Mouse (Mus musculus): ENCODE results near the gene Ets2. TPM values are rescaled to one million over a fixed set of nuclear protein-coding genes. Genes with fewer than 3 reads are reported as not detected.
A peak's percentile ranks its signal among the peaks of the same experiment; 100 is the strongest.

Gene Ets2
- polyA plus RNA-seq, 1 experiment from 2014 or later = 46.5 TPM

GRCm38 (mm10) chr16:95665472-95666131, 36.3 kb upstream of the Ets2 start:
- Histone ChIP-seq H3K36me3 (ENCODE audit: control insufficient read depth, insufficient read depth, low read length) (no peaks in the 10 kb centered on the region), H3K4me2 (replicated peaks; ENCODE audit: low read depth, low read length) (no peak overlapping the region), H3K4me3 (ENCODE audit: low read length) (no peak overlapping the region), H3K27ac (ENCODE audit: low read depth, low read length) (no peak overlapping the region), H3K4me1 (ENCODE audit: control insufficient read depth, insufficient read depth, low read length) (peaks cover 6% of the 10 kb centered on the region), H3K9me3 (ENCODE audit: control insufficient read depth, low read length) (no peaks in the 10 kb centered on the region), H3K9ac (ENCODE audit: low read depth, low read length) (no peak overlapping the region), H3K27me3 (ENCODE audit: control insufficient read depth, insufficient read depth, low read length) (no peaks in the 10 kb centered on the region)
- ATAC-seq (ENCODE audit: low FRiP score, low TSS enrichment) = peak; percentile 74
- 29% methylated on average over 6 of the region's 6 CpGs for WGBS

GRCm38 (mm10) chr16:95666288-95666687, 35.6 kb upstream of the Ets2 start:
- WGBS = 94% methylated on average over 10 of the region's 10 CpGs
- H3K27me3 ChIP-seq (ENCODE audit: control insufficient read depth, insufficient read depth, low read length) = no peaks in the 10 kb centered on the region
- no peak overlapping the region for H3K4me3 ChIP-seq (ENCODE audit: low read length)
- ATAC-seq (ENCODE audit: low FRiP score, low TSS enrichment) = no peak
- H3K4me2 ChIP-seq (replicated peaks; ENCODE audit: low read depth, low read length) = no peak overlapping the region
- H3K36me3 ChIP-seq (ENCODE audit: control insufficient read depth, insufficient read depth, low read length) = no peaks in the 10 kb centered on the region
- H3K4me1 ChIP-seq (ENCODE audit: control insufficient read depth, insufficient read depth, low read length) = peaks cover 6% of the 10 kb centered on the region
- H3K27ac ChIP-seq (ENCODE audit: low read depth, low read length) = no peak overlapping the region
- no peaks in the 10 kb centered on the region for H3K9me3 ChIP-seq (ENCODE audit: control insufficient read depth, low read length)
- no peak overlapping the region for H3K9ac ChIP-seq (ENCODE audit: low read depth, low read length)

GRCm38 (mm10) chr16:95667395-95668150, 34.3 kb upstream of the Ets2 start:
- Histone ChIP-seq H3K4me3 (ENCODE audit: low read length) (no peak overlapping the region), H3K27me3 (ENCODE audit: control insufficient read depth, insufficient read depth, low read length) (no peaks in the 10 kb centered on the region), H3K27ac (ENCODE audit: low read depth, low read length) (no peak overlapping the region), H3K4me2 (replicated peaks; ENCODE audit: low read depth, low read length) (no peak overlapping the region), H3K9me3 (ENCODE audit: control insufficient read depth, low read length) (no peaks in the 10 kb centered on the region), H3K4me1 (ENCODE audit: control insufficient read depth, insufficient read depth, low read length) (peaks cover 6% of the 10 kb centered on the region), H3K9ac (ENCODE audit: low read depth, low read length) (no peak overlapping the region; the same call in 1 of the 2 replicates), H3K36me3 (ENCODE audit: control insufficient read depth, insufficient read depth, low read length) (no peaks in the 10 kb centered on the region)
- 54% methylated on average over 11 of the region's 11 CpGs for whole genome bisulfite sequencing
- no peak for ATAC-seq (ENCODE audit: low FRiP score, low TSS enrichment)

- 75% methylated on average over 19 of the region's 19 CpGs for WGBS
- ATAC-seq (ENCODE audit: low FRiP score, low TSS enrichment) = no peak
- no peak overlapping the region for H3K4me3 ChIP-seq (ENCODE audit: low read length)
- no peak overlapping the region for H3K4me2 ChIP-seq (replicated peaks; ENCODE audit: low read depth, low read length)
- H3K4me1 ChIP-seq (ENCODE audit: control insufficient read depth, insufficient read depth, low read length) = peaks cover 6% of the 10 kb centered on the region
- H3K27ac ChIP-seq (ENCODE audit: low read depth, low read length) = no peak overlapping the region; the same call in 1 of the 2 replicates
- no peaks in the 10 kb centered on the region for H3K9me3 ChIP-seq (ENCODE audit: control insufficient read depth, low read length)
- no peaks in the 10 kb centered on the region for H3K27me3 ChIP-seq (ENCODE audit: control insufficient read depth, insufficient read depth, low read length)
- no peaks in the 10 kb centered on the region for H3K36me3 ChIP-seq (ENCODE audit: control insufficient read depth, insufficient read depth, low read length)
- H3K9ac ChIP-seq (ENCODE audit: low read depth, low read length) = no peak overlapping the region; the same call in 1 of the 2 replicates
These were observed 33.5 kb upstream of the Ets2 start for GRCm38 (mm10) chr16:95668151-95668993.

- 70% methylated on average over 5 of the region's 5 CpGs for WGBS
- Histone ChIP-seq H3K27me3 (ENCODE audit: control insufficient read depth, insufficient read depth, low read length) (no peaks in the 10 kb centered on the region), H3K9ac (ENCODE audit: low read depth, low read length) (no peak overlapping the region), H3K4me2 (replicated peaks; ENCODE audit: low read depth, low read length) (no peak overlapping the region), H3K27ac (ENCODE audit: low read depth, low read length) (no peak overlapping the region), H3K9me3 (ENCODE audit: control insufficient read depth, low read length) (no peaks in the 10 kb centered on the region), H3K36me3 (ENCODE audit: control insufficient read depth, insufficient read depth, low read length) (no peaks in the 10 kb centered on the region), H3K4me1 (ENCODE audit: control insufficient read depth, insufficient read depth, low read length) (0 out of 2 replicates have a peak, but pooled peaks cover 3% of the 10 kb centered on the region), H3K4me3 (ENCODE audit: low read length) (no peak overlapping the region)
- ATAC-seq (ENCODE audit: low FRiP score, low TSS enrichment) = no peak
These were observed 27.4 kb upstream of the Ets2 start for GRCm38 (mm10) chr16:95674452-95674921.

GRCm38 (mm10) chr16:95675212-95675611, 26.7 kb upstream of the Ets2 start:
- no peak overlapping the region for H3K4me3 ChIP-seq (ENCODE audit: low read length)
- no peak overlapping the region for H3K27ac ChIP-seq (ENCODE audit: low read depth, low read length)
- WGBS = 37% methylated on average over 11 of the region's 11 CpGs
- H3K4me2 ChIP-seq (replicated peaks; ENCODE audit: low read depth, low read length) = no peak overlapping the region
- no peaks in the 10 kb centered on the region for H3K36me3 ChIP-seq (ENCODE audit: control insufficient read depth, insufficient read depth, low read length)
- ATAC-seq (ENCODE audit: low FRiP score, low TSS enrichment) = peak; percentile 43; the same call in 1 of the 2 replicates
- H3K9me3 ChIP-seq (ENCODE audit: control insufficient read depth, low read length) = no peaks in the 10 kb centered on the region
- H3K27me3 ChIP-seq (ENCODE audit: control insufficient read depth, insufficient read depth, low read length) = no peaks in the 10 kb centered on the region
- H3K4me1 ChIP-seq (ENCODE audit: control insufficient read depth, insufficient read depth, low read length) = 0 out of 2 replicates have a peak, but pooled peaks cover 3% of the 10 kb centered on the region
- no peak overlapping the region for H3K9ac ChIP-seq (ENCODE audit: low read depth, low read length)

- Histone ChIP-seq H3K9ac (ENCODE audit: low read depth, low read length) (no peak overlapping the region), H3K4me2 (replicated peaks; ENCODE audit: low read depth, low read length) (no peak overlapping the region), H3K4me3 (ENCODE audit: low read length) (no peak overlapping the region), H3K27me3 (ENCODE audit: control insufficient read depth, insufficient read depth, low read length) (no peaks in the 10 kb centered on the region), H3K36me3 (ENCODE audit: control insufficient read depth, insufficient read depth, low read length) (no peaks in the 10 kb centered on the region), H3K4me1 (ENCODE audit: control insufficient read depth, insufficient read depth, low read length) (0 out of 2 replicates have a peak, but pooled peaks cover 3% of the 10 kb centered on the region), H3K27ac (ENCODE audit: low read depth, low read length) (no peak overlapping the region), H3K9me3 (ENCODE audit: control insufficient read depth, low read length) (no peaks in the 10 kb centered on the region)
- WGBS = 77% methylated on average over 3 of the region's 3 CpGs
- ATAC-seq (ENCODE audit: low FRiP score, low TSS enrichment) = no peak
These were observed 25.2 kb upstream of the Ets2 start for GRCm38 (mm10) chr16:95676668-95677067.

- Histone ChIP-seq H3K4me3 (ENCODE audit: low read length) (no peak overlapping the region), H3K27me3 (ENCODE audit: control insufficient read depth, insufficient read depth, low read length) (no peaks in the 10 kb centered on the region), H3K4me2 (replicated peaks; ENCODE audit: low read depth, low read length) (no peak overlapping the region), H3K27ac (ENCODE audit: low read depth, low read length) (no peak overlapping the region), H3K4me1 (ENCODE audit: control insufficient read depth, insufficient read depth, low read length) (peaks cover 17% of the 10 kb centered on the region), H3K9ac (ENCODE audit: low read depth, low read length) (no peak overlapping the region), H3K9me3 (ENCODE audit: control insufficient read depth, low read length) (no peaks in the 10 kb centered on the region), H3K36me3 (ENCODE audit: control insufficient read depth, insufficient read depth, low read length) (no peaks in the 10 kb centered on the region)
- 76% methylated on average over 6 of the region's 6 CpGs for WGBS
- ATAC-seq (ENCODE audit: low FRiP score, low TSS enrichment) = no peak
These were observed 19.4 kb upstream of the Ets2 start for GRCm38 (mm10) chr16:95682431-95682892.

Measured in kidney, embryonic 14.5 days (tissue).